In the genomic region with DNA sequence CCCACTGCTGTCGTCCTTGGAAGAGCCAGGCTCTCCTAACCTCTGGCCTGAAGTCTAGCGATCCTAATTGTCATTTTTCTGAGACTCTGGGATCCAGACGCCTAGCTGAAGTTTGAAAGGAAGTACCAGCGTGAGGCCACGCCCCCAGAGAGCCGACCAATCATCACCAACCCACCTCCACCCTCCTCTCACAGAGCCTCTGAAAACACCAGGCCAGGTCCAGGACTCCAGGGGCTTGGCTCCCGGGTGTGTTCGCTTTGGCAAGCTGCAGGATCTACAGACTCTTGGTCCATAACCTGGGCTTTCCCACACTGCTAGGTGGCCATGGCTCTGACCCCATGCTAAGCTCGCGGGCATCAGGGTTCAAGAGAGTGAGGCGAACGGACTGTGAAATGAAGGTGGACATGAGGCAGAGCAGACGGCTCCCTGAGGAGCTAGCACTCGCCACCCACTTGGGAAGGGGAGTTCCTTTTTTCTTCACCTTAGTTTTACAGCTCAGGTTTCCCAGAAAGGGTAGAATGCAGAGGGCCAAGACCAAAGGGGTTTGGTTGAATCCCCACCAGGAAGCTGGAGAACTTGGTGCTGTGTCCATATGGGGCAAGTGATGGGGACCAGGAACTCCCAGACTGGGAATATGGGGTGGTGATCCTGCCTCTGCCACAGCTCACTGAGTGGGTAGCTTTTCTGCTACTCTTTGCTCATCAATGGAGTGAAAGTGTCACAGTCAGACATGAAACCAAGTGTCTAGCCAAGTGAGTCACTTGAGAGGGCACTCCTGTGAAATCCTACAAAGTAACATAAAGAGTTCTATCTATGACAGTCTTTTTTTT, we compare ENCODE assay signal across 8 mouse cellular contexts. TPM values are rescaled to one million over a fixed set of nuclear protein-coding genes. Genes with fewer than 3 reads are reported as not detected.
DNase-seq lines count a peak whose midpoint lies in the region; ATAC-seq and TF ChIP-seq lines count a peak whose summit lies in the region.

No protein-coding gene starts in this region.

- intact Hi-C loops in heart, postnatal 25 days (cut with DNase I) = no loop called here

- no peak overlapping the region for H3K27ac ChIP-seq in forebrain, embryonic 11.5 days (ENCODE audit: low read depth, low read length)
- no peak overlapping the region for H3K27ac ChIP-seq in small intestine, adult 2 months (ENCODE audit: insufficient read depth, low read depth, low read length)

- no peaks in the 10 kb centered on the region for H3K9me3 ChIP-seq in forebrain, embryonic 11.5 days (ENCODE audit: control insufficient read depth, low read length)
- H3K9me3 ChIP-seq in megakaryocyte, embryonic 14.5 days = no peaks in the 10 kb centered on the region

- no peaks in the 10 kb centered on the region for H3K4me1 ChIP-seq in forebrain, embryonic 11.5 days (replicated peaks; ENCODE audit: control insufficient read depth, insufficient read depth, low read length)
- peaks cover 49% of the 10 kb centered on the region for H3K4me1 ChIP-seq in megakaryocyte, embryonic 14.5 days
- H3K4me1 ChIP-seq in small intestine, adult 2 months (ENCODE audit: control insufficient read depth, insufficient read depth, insufficient read length, low read length) = peaks cover 6% of the 10 kb centered on the region

- WGBS in forebrain, embryonic 11.5 days = 3% methylated on average over 14 of the region's 14 CpGs
- WGBS in small intestine, adult 2 months = 4% methylated on average over 14 of the region's 14 CpGs

- DNase-seq in CD8-positive naive resting alpha-beta T cell, adult 2 months (ENCODE audit: low read depth in 2 of 2, low spot score in 2 of 2) = peak; percentile 39 to 40
- peak; percentile 87 for DNase-seq in adrenal gland, postnatal 10 days
- DNase-seq in forebrain, embryonic 11.5 days (ENCODE audit: low spot score) = peak; percentile 80
- peak; percentile 60 for DNase-seq in heart, postnatal 25 days (ENCODE audit: low spot score)
- DNase-seq in kidney, postnatal 4 days = peak; percentile 84 to 87
- no peak for DNase-seq in adipocyte (ENCODE audit: low spot score)

- no peaks in the 10 kb centered on the region for H3K36me3 ChIP-seq in forebrain, embryonic 11.5 days (ENCODE audit: control insufficient read depth, insufficient read depth, low read length)
- H3K36me3 ChIP-seq in megakaryocyte, embryonic 14.5 days (replicated peaks; ENCODE audit: low read length) = peaks cover 18% of the 10 kb centered on the region
- 0 out of 2 replicates have a peak, but pooled peaks cover 2% of the 10 kb centered on the region for H3K36me3 ChIP-seq in small intestine, adult 2 months (ENCODE audit: control insufficient read depth, insufficient read depth, low read length)

- no peaks in the 10 kb centered on the region for H3K27me3 ChIP-seq in forebrain, embryonic 11.5 days (ENCODE audit: control insufficient read depth, insufficient read depth, low read length)
- H3K27me3 ChIP-seq in megakaryocyte, embryonic 14.5 days (replicated peaks) = no peaks in the 10 kb centered on the region
- no peaks in the 10 kb centered on the region for H3K27me3 ChIP-seq in small intestine, adult 2 months (ENCODE audit: control insufficient read depth, insufficient read depth, low read length)

- H3K4me3 ChIP-seq in forebrain, embryonic 11.5 days (ENCODE audit: low read depth, low read length) = peak overlapping the region; percentile 16; the same call in 1 of the 2 replicates
- H3K4me3 ChIP-seq in megakaryocyte, embryonic 14.5 days (replicated peaks) = peak overlapping the region; percentile 82
- peak overlapping the region; percentile 64 for H3K4me3 ChIP-seq in small intestine, adult 2 months (ENCODE audit: low read depth, low read length)

- TF ChIP-seq CTCF in small intestine, adult 2 months (IDR thresholded peaks at IDR 0.05; ENCODE audit: extremely low read depth, insufficient read length, insufficient replicate concordance, low read depth, low read length) = no peak

- TF ChIP-seq POLR2A in small intestine, adult 2 months (IDR thresholded peaks at IDR 0.05; ENCODE audit: low read depth, low read length) = peak; percentile 35; the same call in 1 of the 2 replicates

- peak overlapping the region; percentile 38; the same call in 1 of the 2 replicates for H3K4me2 ChIP-seq in forebrain, embryonic 11.5 days (ENCODE audit: low read depth, low read length, severe bottlenecking)

- H3K9ac ChIP-seq in forebrain, embryonic 11.5 days (ENCODE audit: low read length) = no peak overlapping the region

- peak; percentile 95 for ATAC-seq in forebrain, embryonic 11.5 days (replicated peaks; ENCODE audit: low FRiP score)

RNA-seq across cellular contexts. Expression of a gene that starts 12.2 kb away (rescaled TPM):
- total RNA-seq in adrenal gland, postnatal 10 days (2021) = 10 to 100 TPM; 37.8 to 43.7 TPM
- polyA plus RNA-seq in forebrain, embryonic 11.5 days (2014; fragmentation: Nextera tagmentation; extraction: Ambion mirVana) = 27.7 and 29.2 TPM in 2 replicates
- 10 to 100 TPM; 28.2 to 31.6 TPM for total RNA-seq in heart, postnatal 25 days (2021)
- polyA plus RNA-seq in megakaryocyte, embryonic 14.5 days (2012; ENCODE audit: insufficient read depth, low replicate concordance) = 3.9 and 4.5 TPM in 2 replicates
- polyA plus RNA-seq in small intestine, adult 2 months (2012; rRNA removed) = 6.8 and 12.6 TPM in 2 replicates

Comparison
In these comparisons a context has a peak if more than half of its experiments do, and no peak if none do; other contexts are left out.
1. H3K4me3 ChIP-seq: peak in every context shown above with its lines; median percentile 82 in megakaryocyte, embryonic 14.5 days; 64 in small intestine, adult 2 months; 16 in forebrain, embryonic 11.5 days.